Mouse (Mus musculus): ENCODE measurements around the gene Cabp2. TPM values are rescaled to one million over a fixed set of nuclear protein-coding genes. Genes with fewer than 3 reads are reported as not detected.
"Not testable (repeated sequence)": the region's sequence is repeated elsewhere in the genome, so short reads cannot be mapped to it uniquely, and the experiment has no call there.

Gene Cabp2
- total RNA-seq, 2 experiments from 2014 or later, result not detected

GRCm38 (mm10) chr19:4047859-4048258, 33.5 kb upstream of the Cabp2 start:
- H3K27ac ChIP-seq, result no peak overlapping the region
- peak; percentile 39 to 74 for DNase-seq (ENCODE audit: low spot score in 2 of 2)
- peak; percentile 87 for TF ChIP-seq CTCF (conservative IDR thresholded peaks at IDR 0.05)
- no peak overlapping the region for H3K4me3 ChIP-seq

DNA sequence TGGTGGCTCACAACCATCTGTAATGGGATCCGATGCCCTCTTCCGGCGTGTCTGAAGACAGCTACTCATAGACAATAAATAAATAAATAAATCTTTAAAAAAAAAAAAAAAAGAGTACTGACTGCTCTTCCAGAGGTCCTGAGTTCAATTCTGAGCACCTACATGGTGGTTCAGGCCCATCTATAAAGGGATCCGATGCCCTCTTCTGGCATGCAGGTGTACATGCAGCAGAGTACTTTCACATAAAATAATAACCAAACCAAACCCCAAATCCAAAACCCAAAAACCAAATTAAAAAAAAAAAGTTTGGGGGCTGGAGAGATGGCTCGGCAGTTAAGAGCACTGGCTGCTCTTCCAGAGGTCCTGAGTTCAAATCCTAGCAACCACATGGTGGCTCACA, 32.3 kb upstream of the Cabp2 start:
- DNase-seq (ENCODE audit: low spot score in 2 of 2); H3K27ac ChIP-seq; H3K4me3 ChIP-seq: not testable (repeated sequence)
- TF ChIP-seq CTCF (conservative IDR thresholded peaks at IDR 0.05), result peak; percentile 37

DNA sequence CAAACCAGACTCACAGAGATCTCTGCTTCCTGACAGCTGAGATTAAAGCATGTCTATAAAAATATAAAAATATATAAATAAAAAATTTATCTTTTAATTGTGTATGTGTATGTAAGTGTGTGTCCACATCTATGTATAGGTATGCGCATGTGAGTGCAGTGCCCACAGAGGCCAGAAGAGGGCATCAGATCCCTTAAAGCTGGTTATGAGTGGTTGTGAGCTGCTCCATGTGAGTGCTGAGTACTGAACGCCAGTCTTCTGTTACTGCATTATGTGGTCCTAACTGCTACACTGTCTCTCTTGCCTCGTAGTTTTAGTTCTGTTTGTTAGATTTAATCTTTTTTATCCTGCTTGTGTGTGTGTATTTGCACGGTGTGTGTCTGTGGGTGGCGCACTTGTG, 30.4 kb upstream of the Cabp2 start:
- Histone ChIP-seq H3K4me3 (no peak overlapping the region), H3K27ac (no peak overlapping the region)
- DNase-seq (ENCODE audit: low spot score in 2 of 2), result no peak
- peak; percentile 40 for TF ChIP-seq CTCF (conservative IDR thresholded peaks at IDR 0.05)

DNA sequence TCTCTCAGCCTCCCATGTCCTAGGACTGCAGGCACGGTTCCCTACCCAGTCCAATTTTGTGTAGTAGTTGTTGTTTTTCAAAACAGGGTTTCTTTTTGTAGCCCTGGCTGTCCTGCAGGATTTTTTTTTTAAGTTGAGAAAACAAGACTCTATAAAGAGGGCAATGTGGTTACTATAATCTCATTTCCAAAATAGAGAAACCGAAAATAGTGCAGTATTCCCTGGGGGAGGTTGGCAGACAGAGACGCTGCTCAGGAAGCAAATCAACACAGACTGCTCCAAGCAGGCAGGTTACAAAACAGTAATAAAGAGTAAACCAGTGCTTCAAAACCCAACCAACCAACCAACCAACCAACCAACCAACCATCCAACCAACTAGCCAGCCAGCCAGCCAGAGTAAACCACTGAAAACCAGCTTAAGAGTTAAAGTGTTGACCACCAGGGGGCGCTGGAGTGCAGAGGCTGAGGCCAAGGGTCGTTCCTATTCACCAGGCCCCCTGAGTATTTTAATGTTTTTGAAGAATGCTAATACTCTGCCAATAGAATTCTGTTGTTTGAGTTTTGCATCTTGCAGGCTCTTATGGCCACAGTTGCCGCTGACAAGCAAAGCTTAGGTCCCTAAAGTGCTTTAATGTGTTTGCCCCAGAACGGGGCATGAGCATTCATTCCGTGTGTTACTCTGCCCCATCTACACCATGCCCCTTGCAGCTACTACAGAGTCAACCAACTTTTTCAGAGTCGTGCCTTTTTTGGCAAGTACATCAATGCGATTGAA, 29.4 kb upstream of the Cabp2 start:
- DNase-seq (ENCODE audit: low spot score in 2 of 2), result peak in 1 of 2 experiments; percentile 52
- Histone ChIP-seq H3K4me3 (no peak overlapping the region), H3K27ac (no peak overlapping the region)
- peak; percentile 82 for TF ChIP-seq CTCF (conservative IDR thresholded peaks at IDR 0.05)

DNA sequence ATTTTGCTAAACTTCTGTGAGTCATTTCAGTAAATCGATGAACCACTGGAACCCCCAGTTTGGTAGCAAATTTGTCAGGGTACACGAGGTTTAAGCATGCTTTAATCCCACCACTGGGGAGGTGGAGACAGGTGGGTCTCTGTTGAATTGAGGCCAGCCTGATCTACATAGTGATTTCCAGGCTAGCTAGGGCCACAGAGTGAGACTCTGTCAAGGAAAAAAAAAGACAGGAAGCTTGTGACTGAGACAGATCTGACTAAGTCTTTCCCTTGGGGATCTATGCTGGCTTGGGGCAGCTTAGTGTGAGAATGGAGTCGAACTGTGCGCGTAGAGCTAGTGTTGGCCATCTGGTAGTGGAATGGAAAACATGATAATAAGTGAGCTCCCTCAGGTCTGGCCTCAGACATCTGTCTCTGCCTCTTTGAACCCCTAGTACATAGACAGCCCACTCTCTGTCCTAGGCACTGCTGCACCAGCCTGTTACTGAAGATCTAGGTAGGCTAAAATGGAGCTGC, 28.8 kb upstream of the Cabp2 start:
- Histone ChIP-seq H3K27ac (no peak overlapping the region), H3K4me3 (no peak overlapping the region)
- DNase-seq (ENCODE audit: low spot score in 2 of 2), result no peak
- TF ChIP-seq CTCF (conservative IDR thresholded peaks at IDR 0.05), result no peak

DNA sequence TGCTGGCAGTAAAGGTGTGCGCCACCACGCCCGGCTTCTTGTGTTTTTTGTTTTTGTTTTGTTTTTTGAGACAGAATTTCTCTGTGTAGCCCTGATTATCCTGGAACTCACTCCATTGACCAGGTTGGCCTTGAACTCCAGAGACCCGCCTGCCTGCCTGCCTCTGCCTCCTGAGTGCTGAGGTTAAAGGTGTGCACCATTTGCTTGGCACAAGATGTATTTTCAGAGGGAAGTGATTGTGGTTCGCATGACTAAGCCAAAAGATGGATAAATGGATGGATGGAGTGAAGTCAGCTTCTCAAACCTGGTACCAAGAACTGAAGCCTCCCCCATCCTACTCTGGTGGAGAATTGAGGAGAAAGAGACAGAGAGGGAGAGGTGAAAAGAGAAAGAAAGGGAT, 26.8 kb upstream of the Cabp2 start:
- Histone ChIP-seq H3K27ac (no peak overlapping the region), H3K4me3 (no peak overlapping the region)
- no peak for DNase-seq (ENCODE audit: low spot score in 2 of 2)
- TF ChIP-seq CTCF (conservative IDR thresholded peaks at IDR 0.05), result no peak

DNA sequence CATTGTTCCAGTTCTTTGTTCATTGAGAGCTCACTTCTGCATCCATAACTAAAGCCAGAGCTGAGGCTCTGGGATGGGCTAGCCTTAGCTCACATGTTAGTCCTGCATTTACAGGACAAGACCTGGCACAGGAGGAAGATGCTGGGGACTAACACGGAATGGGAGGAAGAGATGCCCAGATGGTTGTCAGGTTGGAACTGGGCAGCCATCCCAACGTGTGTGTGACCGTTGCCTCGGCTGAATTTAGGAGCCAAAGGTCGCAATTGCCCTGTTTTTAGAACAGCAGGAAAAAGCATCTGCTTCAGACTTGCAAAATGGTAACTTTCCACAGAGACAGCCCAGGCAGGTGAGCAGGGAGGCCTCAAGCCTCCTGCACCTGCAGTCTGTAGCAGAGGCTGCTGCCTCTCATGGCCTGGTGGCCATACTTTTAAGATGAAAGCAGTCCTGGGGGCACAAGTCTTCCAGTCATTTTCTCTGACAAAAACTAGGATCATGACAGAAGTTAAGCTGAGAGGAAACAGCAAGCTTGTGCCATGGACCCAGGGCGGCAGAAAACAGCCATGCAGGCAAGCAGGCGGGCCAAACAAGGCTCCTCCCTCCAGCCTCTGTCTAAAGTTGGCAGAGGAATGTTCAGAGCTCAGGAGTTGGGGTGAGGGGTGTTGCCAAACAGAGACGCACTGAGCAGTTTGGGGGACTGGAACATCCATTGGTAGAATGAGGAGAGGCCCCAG, 26.0 kb upstream of the Cabp2 start:
- H3K4me3 ChIP-seq, result no peak overlapping the region
- no peak for DNase-seq (ENCODE audit: low spot score in 2 of 2)
- no peak for TF ChIP-seq CTCF (conservative IDR thresholded peaks at IDR 0.05)
- no peak overlapping the region for H3K27ac ChIP-seq

DNA sequence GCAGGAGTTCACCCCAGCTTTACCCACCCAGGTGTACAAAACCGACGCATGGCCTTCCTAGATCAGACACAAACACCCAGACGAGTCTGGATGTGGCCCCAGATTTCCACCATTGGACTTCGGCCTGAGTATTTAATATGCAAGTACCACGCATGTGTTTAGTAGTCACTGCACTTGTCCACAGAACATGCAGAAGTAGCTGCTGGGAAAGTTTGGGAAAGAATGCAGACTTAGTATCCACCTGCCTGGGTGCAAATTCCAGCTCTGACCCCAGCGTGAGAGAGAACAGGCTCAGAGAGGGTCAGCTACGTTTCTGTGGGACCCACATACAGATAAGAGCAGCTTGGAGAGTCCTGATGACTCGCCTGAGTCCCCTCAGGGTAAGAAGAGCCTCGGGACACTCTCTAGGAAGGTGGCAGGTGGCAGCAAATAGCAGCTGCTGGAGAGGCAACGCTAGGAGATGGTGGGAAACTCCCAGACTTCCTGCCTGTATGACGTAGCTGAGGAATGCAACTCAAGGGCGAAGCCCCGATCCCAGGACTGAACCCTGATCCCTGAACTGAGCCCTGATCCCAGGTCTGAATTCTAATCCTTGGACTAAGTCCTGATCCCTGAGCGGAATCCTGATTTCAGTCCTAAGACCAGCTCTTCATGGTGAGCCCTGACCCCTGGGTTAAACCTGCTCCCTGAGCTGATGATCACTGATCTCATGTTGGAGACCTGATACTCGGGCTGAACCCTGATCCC, 25.3 kb upstream of the Cabp2 start:
- Histone ChIP-seq H3K27ac (no peak overlapping the region), H3K4me3 (no peak overlapping the region)
- no peak for DNase-seq (ENCODE audit: low spot score in 2 of 2)
- TF ChIP-seq CTCF (conservative IDR thresholded peaks at IDR 0.05), result no peak

DNA sequence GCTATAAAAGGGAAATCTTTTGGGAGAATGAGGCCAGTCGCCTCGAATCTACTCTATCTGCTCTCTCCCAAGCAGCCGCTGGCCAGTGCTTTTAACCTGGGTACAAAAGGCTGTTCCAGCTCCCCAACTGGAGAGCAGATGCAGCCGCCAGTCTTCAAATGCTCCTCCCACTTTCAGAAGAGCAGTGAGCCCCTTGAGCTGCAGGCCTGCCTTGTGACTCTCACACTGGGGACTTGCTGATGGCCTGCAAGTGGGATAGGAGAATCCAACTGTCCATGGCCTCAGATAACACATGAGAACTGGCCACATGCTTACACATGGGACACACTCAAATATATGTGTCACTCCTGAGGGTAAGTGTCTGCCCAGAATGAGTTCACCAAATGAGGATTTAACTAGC, 24.7 kb upstream of the Cabp2 start:
- no peak for DNase-seq (ENCODE audit: low spot score in 2 of 2)
- no peak overlapping the region for H3K4me3 ChIP-seq
- no peak for TF ChIP-seq CTCF (conservative IDR thresholded peaks at IDR 0.05)

GRCm38 (mm10) chr19:4057389-4057788, 24.0 kb upstream of the Cabp2 start:
- Histone ChIP-seq H3K27ac (no peak overlapping the region), H3K4me3 (no peak overlapping the region)
- no peak for DNase-seq (ENCODE audit: low spot score in 2 of 2)
- TF ChIP-seq CTCF (conservative IDR thresholded peaks at IDR 0.05), result no peak

More for the DNA sequence above, 24.7 kb upstream of the Cabp2 start:
- no peak overlapping the region for H3K27ac ChIP-seq

GRCm38 (mm10) chr19:4057962-4058361, 23.4 kb upstream of the Cabp2 start:
- no peak for TF ChIP-seq CTCF (conservative IDR thresholded peaks at IDR 0.05)
- no peak overlapping the region for H3K27ac ChIP-seq
- DNase-seq (ENCODE audit: low spot score in 2 of 2), result no peak
- H3K4me3 ChIP-seq, result no peak overlapping the region

DNA sequence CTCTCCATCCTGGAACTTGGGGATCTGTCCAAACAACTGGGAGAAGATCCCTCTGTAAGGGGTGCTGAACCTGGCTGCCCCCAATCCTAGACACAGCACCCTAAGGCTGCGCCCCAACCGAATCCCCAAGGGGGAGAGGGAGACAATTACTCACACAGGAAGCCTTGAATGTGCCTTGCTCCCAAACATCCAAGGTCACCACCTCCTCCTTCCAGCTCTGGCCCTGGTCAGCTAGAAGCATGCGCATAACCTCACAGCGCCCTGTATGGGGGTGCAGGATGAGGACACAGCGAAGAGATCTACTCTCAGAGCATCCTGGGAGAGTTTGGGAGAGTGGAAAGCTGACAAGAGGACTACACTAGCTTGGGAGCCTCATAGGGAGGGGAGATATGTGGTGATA, 22.8 kb upstream of the Cabp2 start:
- no peak overlapping the region for H3K4me3 ChIP-seq
- no peak for DNase-seq (ENCODE audit: low spot score in 2 of 2)
- no peak for TF ChIP-seq CTCF (conservative IDR thresholded peaks at IDR 0.05)
- no peak overlapping the region for H3K27ac ChIP-seq
